22 mouse cellular contexts compared by ENCODE assay signal in genomic region chr4:98114966-98115365, GRCm38 (mm10).
DNase-seq lines count a peak whose midpoint lies in the region; ATAC-seq lines count a peak whose summit lies in the region.
"Had no signal": no experiment of that assay in that cellular context is flagged by ENCODE, and none has a peak within 500 bp of the region (broad histone marks: within the 10 kb centered on the region; RNA-seq: fewer than 3 reads in every experiment).

No protein-coding gene starts in this region.

- H3K9me3 ChIP-seq in heart, embryonic 10.5 days, result no peaks in the 10 kb centered on the region
- H3K9me3 ChIP-seq in heart, embryonic 11.5 days (replicated peaks; ENCODE audit: control insufficient read depth, low read length), result no peaks in the 10 kb centered on the region
- H3K9me3 ChIP-seq: embryonic facial prominence, embryonic 13.5 days; embryonic facial prominence, embryonic 15.5 days; forebrain, embryonic 10.5 days; forebrain, embryonic 12.5 days had no signal

- H3K27ac ChIP-seq in heart, embryonic 10.5 days, result no peak overlapping the region
- no peak overlapping the region for H3K27ac ChIP-seq in heart, embryonic 11.5 days (ENCODE audit: low read depth, low read length)
- H3K27ac ChIP-seq: embryonic facial prominence, embryonic 13.5 days; embryonic facial prominence, embryonic 15.5 days; forebrain, embryonic 12.5 days had no signal

- WGBS in heart, embryonic 10.5 days, result 57% methylated on average over 2 of the region's 2 CpGs
- 63% methylated on average over 2 of the region's 2 CpGs for WGBS in heart, embryonic 11.5 days (ENCODE audit: insufficient replicate concordance)

- H3K4me1 ChIP-seq in heart, embryonic 10.5 days, result no peaks in the 10 kb centered on the region
- H3K4me1 ChIP-seq in heart, embryonic 11.5 days (ENCODE audit: control insufficient read depth, insufficient read depth, low read length), result peaks cover 11% of the 10 kb centered on the region; the same call in 1 of the 2 replicates

- no peak overlapping the region for H3K4me3 ChIP-seq in heart, embryonic 10.5 days
- no peak overlapping the region for H3K4me3 ChIP-seq in heart, embryonic 11.5 days (ENCODE audit: low read depth, low read length)
- H3K4me3 ChIP-seq: embryonic facial prominence, embryonic 13.5 days; embryonic facial prominence, embryonic 15.5 days; erythroblast, embryonic 14.5 days; forebrain, embryonic 10.5 days; forebrain, embryonic 12.5 days had no signal

- H3K36me3 ChIP-seq in heart, embryonic 10.5 days, result 0 out of 2 replicates have a peak, but pooled peaks cover 2% of the 10 kb centered on the region
- H3K36me3 ChIP-seq in heart, embryonic 11.5 days (ENCODE audit: control insufficient read depth, insufficient read depth, low read length), result no peaks in the 10 kb centered on the region; the same call in 1 of the 2 replicates
- H3K36me3 ChIP-seq: embryonic facial prominence, embryonic 15.5 days; forebrain, embryonic 10.5 days; forebrain, embryonic 12.5 days had no signal

- H3K4me2 ChIP-seq in heart, embryonic 11.5 days, result no peak overlapping the region
- H3K4me2 ChIP-seq: embryonic facial prominence, embryonic 13.5 days; embryonic facial prominence, embryonic 15.5 days; forebrain, embryonic 12.5 days had no signal

- no peak overlapping the region for H3K9ac ChIP-seq in heart, embryonic 11.5 days (ENCODE audit: low read depth, low read length)
- H3K9ac ChIP-seq: embryonic facial prominence, embryonic 13.5 days; embryonic facial prominence, embryonic 15.5 days; forebrain, embryonic 12.5 days had no signal

- DNase-seq in heart, embryonic 10.5 days (ENCODE audit: low spot score), result peak; percentile 41
- no peak for DNase-seq in left cerebral cortex, adult 8-10 months (ENCODE audit: low spot score in 2 of 2)
- DNase-seq: adrenal gland, adult 2 months; adrenal gland, postnatal 10 days; adrenal gland, postnatal 25 days; cerebellum, adult 11 months; cerebellum, adult 18-20 months; cerebellum, adult 8-10 months; cerebellum, adult 9-11 months; cerebellum, postnatal 14 days; cerebellum, postnatal 36 days; embryo, embryonic 11 days had no signal

- no peaks in the 10 kb centered on the region for H3K27me3 ChIP-seq in heart, embryonic 10.5 days (ENCODE audit: insufficient read depth, poor library complexity, severe bottlenecking)
- no peaks in the 10 kb centered on the region for H3K27me3 ChIP-seq in heart, embryonic 11.5 days (ENCODE audit: control insufficient read depth, insufficient read depth, low read length)
- H3K27me3 ChIP-seq: embryonic facial prominence, embryonic 13.5 days; embryonic facial prominence, embryonic 15.5 days; forebrain, embryonic 12.5 days had no signal

- no peak for ATAC-seq in heart, embryonic 11.5 days (replicated peaks; ENCODE audit: insufficient number of reproducible peaks, low FRiP score, low TSS enrichment)
- ATAC-seq in granulocyte monocyte progenitor cell, adult 5-6 weeks (replicated peaks; ENCODE audit: poor library complexity, severe bottlenecking), result 0 out of 2 replicates have a peak, but pooled peaks have one; percentile 20
- ATAC-seq in megakaryocyte, adult 5-6 weeks (ENCODE audit: poor library complexity, severe bottlenecking), result peak; percentile 51
- ATAC-seq: forebrain, embryonic 14.5 days; forebrain, embryonic 16.5 days had no signal
